Mouse (Mus musculus) Patski (cell line): Measurements from ENCODE around the gene Glcci1. TPM values are rescaled to one million over a fixed set of nuclear protein-coding genes. Genes with fewer than 3 reads are reported as not detected.

Source experiments
- ATAC-seq: fragments of 100-300 bp; one replicate; pipeline ENCODE4 v1.8.0; 2021
- CTCF ChIA-PET: fragments of 350-600 bp; sonication (Branson Sonifier 250); formaldehyde crosslinking; loops from one replicate; lab custom pipeline; 2022; ENCODE audit warnings: inconsistent platforms; lab: Charles Lee
- POLR2A ChIA-PET: fragments of 350-600 bp; sonication (Branson Sonifier 250); formaldehyde crosslinking; loops from one replicate; lab custom pipeline; 2022; ENCODE audit warnings: antibody characterized with exemption, inconsistent platforms; lab: Charles Lee
- DNase-seq: peaks from one replicate; pipeline ENCODE4 v3.0.0-alpha.2; 2011; ENCODE audit warnings: low read depth, low spot score
- H3K27me3 ChIP-seq: fragments of 371-371 bp; one replicate; pipeline ENCODE4 v1.5.1; 2021
- CTCF ChIP-seq: fragments of 100-300 bp; IDR thresholded peaks from one replicate; pipeline ENCODE4 v1.5.1; 2021
- in situ Hi-C: fragments of 300-500 bp; cut with MboI; formaldehyde crosslinking; loops from 3 replicates; pipeline ENCODE4 v1.11.1; 2018; ENCODE audit warnings: low pct_unique_long_range_greater_than_20kb, mixed read lengths
- polyA plus RNA-seq: library from polyadenylated mRNA; unstranded; gene quantifications from one replicate; pipeline ENCODE4 v1.2.3, GENCODE M21; 2021

The Glcci1 gene
- polyA plus RNA-seq, 1 experiment from 2014 or later, result 2.2 TPM

DNA sequence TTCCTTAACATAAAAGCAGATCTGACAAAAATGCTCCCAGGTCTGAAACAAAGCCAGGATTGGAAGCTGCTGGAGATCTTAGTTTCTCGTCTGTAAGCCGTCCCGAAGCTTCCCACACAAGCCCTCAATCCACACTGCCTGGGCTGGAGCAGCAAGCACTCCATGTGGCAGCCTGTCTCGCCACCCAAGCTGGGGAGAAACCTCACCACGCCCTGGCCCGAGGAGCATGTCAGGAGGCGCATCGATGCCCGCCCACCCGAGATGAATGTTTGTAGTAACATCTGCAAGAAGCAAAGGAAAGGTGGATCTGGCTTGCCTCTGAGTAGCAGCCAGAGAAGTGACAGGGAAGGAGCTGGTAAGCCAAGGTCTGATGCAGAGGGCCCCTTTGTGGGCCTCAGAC is 135.3 kb downstream of the Glcci1 start:
- DNase-seq, result no peak
- ChIA-PET POLR2A (no interaction called here), CTCF (interaction anchor here (0.8 to 1.3 kb wide), 2 partner anchors 19 to 92 kb away, joined by 3 to 4 read pairs; no protein-coding TSS in a partner anchor)
- ATAC-seq, result no peak
- no peak for TF ChIP-seq CTCF
- in situ Hi-C loops, result no loop called here
- H3K27me3 ChIP-seq, result no peaks in the 10 kb centered on the region

DNA sequence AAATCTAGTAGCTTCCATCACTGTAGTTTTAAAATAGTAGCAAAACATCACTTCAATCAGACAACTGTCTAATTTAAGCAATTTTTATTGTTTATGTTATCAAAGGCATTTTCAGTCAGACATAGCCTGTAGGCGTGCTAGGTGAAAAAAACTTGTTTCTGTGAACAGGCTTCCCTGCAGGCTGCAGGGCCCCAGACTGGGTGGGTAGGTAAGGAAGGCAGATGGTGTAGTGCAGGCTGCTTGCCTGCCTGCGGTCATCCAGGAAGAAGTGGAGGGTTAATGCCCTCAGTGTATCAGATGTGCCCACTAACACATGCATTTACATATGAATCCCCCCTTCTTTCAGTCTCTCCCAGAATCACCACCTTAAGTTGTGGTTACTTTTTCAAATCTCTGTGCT is 136.3 kb downstream of the Glcci1 start:
- no peak for TF ChIP-seq CTCF
- ATAC-seq, result no peak
- ChIA-PET POLR2A (no interaction called here), CTCF (interaction anchor here (1.3 kb wide), 1 partner anchor 20 kb away, joined by 4 read pairs; no protein-coding TSS in a partner anchor)
- no peak for DNase-seq
- in situ Hi-C loops, result no loop called here
- H3K27me3 ChIP-seq, result no peaks in the 10 kb centered on the region
